Mouse (Mus musculus): Measurements from ENCODE around the gene Nampt.

- TF ChIP-seq CTCF (IDR thresholded peaks at IDR 0.05; ENCODE audit: borderline replicate concordance, insufficient read depth, low read length) (no peak), POLR2A (IDR thresholded peaks at IDR 0.05; ENCODE audit: low read depth, low read length) (no peak)
These were observed 8.9 kb downstream of the Nampt start for GRCm38 (mm10) chr12:32828137-32828760.

All from embryonic fibroblast, embryonic 13.5 days (primary cell).